Mouse (Mus musculus): Measurements from ENCODE around the gene Phospho2. TPM values are rescaled to one million over a fixed set of nuclear protein-coding genes. Genes with fewer than 3 reads are reported as not detected.
"Not testable (repeated sequence)": the region's sequence is repeated elsewhere in the genome, so short reads cannot be mapped to it uniquely, and the experiment has no call there.

Gene Phospho2
- total RNA-seq (2021): 10 to 100 TPM in 1 of 2 experiments, 1 to 10 TPM in 1; 9.2 to 10.5 TPM
- long read RNA-seq, experiment 1, transcript Phospho2-201 (4 exons, 2,260 nt): major isoform, 12 of 18 reads
- long read RNA-seq, experiment 1, partial matches to known transcripts: 0 of 18 reads
- long read RNA-seq, experiment 1, other reads (novel, unspliced or antisense): 2 of 18 reads
- long read RNA-seq, experiment 2, transcript Phospho2-201 (4 exons, 2,260 nt): major isoform, 18 of 21 reads
- long read RNA-seq, experiment 2, partial matches to known transcripts: 0 of 21 reads
- long read RNA-seq, experiment 2, other reads (novel, unspliced or antisense): 1 of 21 reads

DNA sequence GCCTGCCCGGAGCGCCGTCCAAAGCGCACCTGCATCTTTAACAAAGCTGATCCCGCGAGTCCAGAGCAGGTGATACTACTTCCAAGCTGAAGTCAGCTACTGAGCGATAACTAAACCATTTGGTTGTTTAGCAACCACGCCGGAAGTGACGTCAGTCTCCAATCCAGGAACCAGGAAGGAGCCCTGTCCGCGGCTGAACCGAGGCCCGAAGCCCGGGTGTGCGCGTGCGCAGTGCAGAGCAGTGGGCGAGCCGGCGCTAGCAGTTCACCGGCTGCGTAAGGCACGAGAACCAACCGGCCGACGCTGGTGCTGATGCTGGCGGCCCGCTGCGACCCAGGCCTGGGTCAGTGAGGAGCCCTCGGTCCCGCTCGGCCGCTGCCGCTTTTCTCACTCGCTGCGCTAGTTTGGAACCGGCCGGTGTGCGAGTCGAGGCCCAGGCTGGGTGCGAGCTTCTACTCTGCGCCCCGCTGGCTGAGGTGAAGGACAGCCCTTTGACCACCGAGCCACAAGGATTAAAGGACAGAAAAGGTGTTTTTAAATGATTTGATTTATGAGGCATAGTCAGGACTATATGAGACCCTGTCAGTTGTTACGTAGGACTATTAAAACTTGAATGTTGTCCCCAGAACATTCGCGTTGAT, at the start of gene Phospho2, which contains the start of gene Ccdc173:
Gene Phospho2 (plus strand): TSS at position 195 of the 641 bp plus-strand sequence.
Gene Ccdc173 (minus strand): TSS at position 147 of the 641 bp plus-strand sequence.
- DNase-seq: peak; percentile 99
- intact Hi-C loops (cut with DNase I; ENCODE audit: low total_unique reads): loop anchor here (10.0 kb wide), 1 partner anchor 155 kb away; no protein-coding TSS in a partner anchor

- intact Hi-C loops (cut with DNase I; ENCODE audit: low total_unique reads): no loop called here
- no peak for DNase-seq
These were observed 44.3 kb upstream of the Phospho2 start for GRCm38 (mm10) chr2:69745091-69745490.

GRCm38 (mm10) chr2:69760980-69761379, 28.4 kb upstream of the Phospho2 start:
- DNase-seq: no peak
- intact Hi-C loops (cut with DNase I; ENCODE audit: low total_unique reads): no loop called here

DNA sequence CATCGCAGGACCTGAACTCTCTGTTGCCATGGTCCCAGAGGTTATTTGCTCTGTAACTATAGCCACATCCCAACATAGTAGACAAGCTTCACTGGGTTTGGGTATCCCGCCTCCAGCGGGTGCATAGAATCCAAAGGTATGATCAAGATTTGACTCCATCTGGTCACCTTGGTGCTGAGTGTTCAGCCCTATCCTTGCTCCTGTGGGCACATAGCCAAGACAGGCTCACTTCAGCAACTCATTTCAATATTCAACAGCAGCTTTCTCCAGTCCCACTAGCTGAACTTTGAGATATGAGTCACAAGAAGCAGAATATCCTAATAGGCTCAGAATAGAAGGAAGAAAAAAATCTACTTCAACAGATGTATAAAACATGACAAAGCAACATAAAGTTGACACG, 26.1 kb upstream of the Phospho2 start:
- intact Hi-C loops (cut with DNase I; ENCODE audit: low total_unique reads): no loop called here
- DNase-seq: no peak

DNA sequence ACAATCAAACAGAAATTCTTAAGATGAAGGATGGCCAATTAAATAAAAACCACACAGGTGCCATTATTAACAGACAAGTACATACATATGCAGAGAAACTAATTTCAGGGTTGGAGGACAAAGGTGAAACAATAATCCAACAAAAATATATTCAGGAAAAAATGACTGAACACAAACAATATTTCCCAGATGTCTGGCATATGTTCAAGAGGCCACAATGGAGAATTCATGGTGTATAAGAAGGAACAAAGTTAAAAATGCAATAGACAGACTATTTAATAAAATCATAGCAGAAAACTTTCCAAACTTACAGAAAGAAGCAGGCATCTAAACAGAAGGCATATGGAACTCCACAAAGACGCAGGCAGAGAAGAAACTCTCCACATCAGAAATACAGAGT, 24.7 kb upstream of the Phospho2 start:
- no peak for DNase-seq

GRCm38 (mm10) chr2:69773331-69773730, 16.1 kb upstream of the Phospho2 start:
- intact Hi-C loops (cut with DNase I; ENCODE audit: low total_unique reads): no loop called here

More for the DNA sequence above, 24.7 kb upstream of the Phospho2 start:
- intact Hi-C loops (cut with DNase I; ENCODE audit: low total_unique reads): no loop called here

GRCm38 (mm10) chr2:69777985-69778835, 11.2 kb upstream of the Phospho2 start:
- DNase-seq: no peak
- intact Hi-C loops (cut with DNase I; ENCODE audit: low total_unique reads): no loop called here

More at GRCm38 (mm10) chr2:69773331-69773730, 16.1 kb upstream of the Phospho2 start:
- no peak for DNase-seq

GRCm38 (mm10) chr2:69778836-69779177, 10.6 kb upstream of the Phospho2 start:
- intact Hi-C loops (cut with DNase I; ENCODE audit: low total_unique reads): no loop called here
- DNase-seq: no peak

DNA sequence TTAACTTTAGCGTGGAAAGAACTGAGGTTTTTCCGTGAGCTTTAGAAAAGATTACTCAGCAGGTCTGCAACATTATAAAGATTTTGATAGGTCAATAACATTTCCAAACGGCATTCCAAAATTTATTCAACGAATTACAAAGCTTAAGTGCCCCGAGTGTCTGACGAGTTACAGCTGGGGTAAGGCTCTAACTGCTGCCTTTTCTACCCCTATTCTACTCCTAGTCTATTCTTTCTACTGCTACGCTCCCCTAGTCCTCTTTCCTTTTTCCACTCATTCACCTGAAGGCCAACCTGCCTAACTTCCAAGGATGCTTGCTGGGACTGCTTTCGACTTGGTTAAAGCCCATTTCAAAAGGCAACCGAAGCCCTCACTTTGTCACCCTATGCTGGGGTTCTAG, 449 bp upstream of the Phospho2 start:
- DNase-seq: no peak
- intact Hi-C loops (cut with DNase I; ENCODE audit: low total_unique reads): loop anchor here (10.0 kb wide), 1 partner anchor 154 kb away; no protein-coding TSS in a partner anchor

DNA sequence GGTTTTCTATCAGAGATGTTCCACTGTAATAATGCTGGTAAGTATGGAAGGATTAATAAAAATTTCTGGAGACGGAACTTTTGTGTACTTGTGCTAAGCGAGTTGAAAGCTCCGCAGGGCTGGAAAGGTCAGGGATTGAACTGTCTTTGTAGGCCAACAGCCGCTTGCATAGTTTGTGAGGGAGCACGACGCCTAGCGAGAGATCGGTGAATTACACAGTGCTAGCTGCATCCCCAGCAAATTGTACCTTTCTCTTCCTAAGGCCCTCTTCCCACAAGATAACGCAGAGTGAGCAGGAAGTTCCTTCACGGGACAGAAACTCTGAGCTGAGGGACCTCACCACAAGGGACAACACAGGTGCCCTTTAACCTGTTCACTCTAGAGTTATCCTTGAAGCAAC, 862 bp downstream of the Phospho2 start:
- peak; percentile 79 for DNase-seq
- intact Hi-C loops (cut with DNase I; ENCODE audit: low total_unique reads): no loop called here

- no peak for DNase-seq
- intact Hi-C loops (cut with DNase I; ENCODE audit: low total_unique reads): no loop called here
These were observed 1.3 kb downstream of the Phospho2 start for GRCm38 (mm10) chr2:69790722-69791121.

DNA sequence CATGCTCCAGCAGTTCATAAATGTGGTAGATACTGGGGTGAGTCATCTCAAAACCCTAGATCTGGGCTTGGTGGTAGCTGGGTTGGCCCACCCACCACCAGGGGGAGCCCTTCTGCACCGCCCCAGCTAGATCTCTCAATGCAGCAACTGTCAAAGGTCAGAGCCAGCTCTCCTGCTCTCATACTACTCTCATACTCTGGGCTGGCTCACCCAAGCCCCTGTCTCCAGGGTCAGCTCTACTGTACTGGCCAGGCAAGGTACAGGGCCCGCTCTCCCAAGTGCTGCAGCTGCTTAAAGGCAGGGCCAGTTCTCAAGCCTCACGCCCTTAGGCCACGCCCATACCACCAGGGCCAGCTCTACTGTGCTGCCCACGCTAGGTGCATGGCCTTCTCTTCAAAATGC, 13.5 kb downstream of the Phospho2 start:
- DNase-seq: peak; percentile 71
- intact Hi-C loops (cut with DNase I; ENCODE audit: low total_unique reads): no loop called here

GRCm38 (mm10) chr2:69803756-69804155, 14.3 kb downstream of the Phospho2 start:
- no peak for DNase-seq
- intact Hi-C loops (cut with DNase I; ENCODE audit: low total_unique reads): no loop called here

DNA sequence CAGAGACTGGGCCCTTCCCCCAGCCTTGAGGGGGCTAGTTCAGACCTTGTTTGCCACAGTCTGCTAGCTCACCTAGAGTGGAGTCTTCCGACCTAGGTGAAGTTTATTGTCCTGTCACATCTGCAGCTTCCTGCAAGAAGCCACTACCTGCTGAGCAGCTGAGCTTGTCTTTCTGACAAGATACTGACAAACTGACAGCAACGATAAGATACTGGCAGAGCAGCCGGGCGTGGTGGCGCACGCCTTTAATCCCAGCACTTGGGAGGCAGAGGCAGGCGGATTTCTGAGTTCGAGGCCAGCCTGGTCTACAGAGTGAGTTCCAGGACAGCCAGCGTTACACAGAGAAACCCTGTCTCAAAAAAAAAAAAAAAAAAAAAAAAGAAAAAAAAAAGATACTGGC, 15.2 kb downstream of the Phospho2 start:
- DNase-seq; intact Hi-C loops (cut with DNase I; ENCODE audit: low total_unique reads): not testable (repeated sequence)

DNA sequence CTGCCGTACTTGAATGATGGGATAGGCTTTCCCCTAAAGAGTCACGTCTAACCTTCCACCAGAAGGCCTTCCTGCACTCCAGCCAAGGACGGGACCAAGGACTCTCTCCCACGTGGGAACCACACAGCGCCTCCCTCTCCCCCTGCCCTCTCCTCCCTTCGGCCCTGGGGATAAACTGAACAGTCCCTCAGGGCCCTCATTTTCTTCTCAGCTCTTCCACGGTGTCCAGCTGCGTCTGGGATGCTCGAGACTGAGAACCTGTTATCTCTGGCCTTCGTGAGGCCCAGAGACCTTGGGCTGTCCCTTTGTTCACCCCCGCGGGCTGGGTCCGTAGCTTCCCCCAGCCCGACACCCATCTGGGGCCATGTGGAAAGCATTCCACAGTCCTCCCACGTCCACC, 20.7 kb downstream of the Phospho2 start:
- intact Hi-C loops (cut with DNase I; ENCODE audit: low total_unique reads): no loop called here
- DNase-seq: no peak

DNA sequence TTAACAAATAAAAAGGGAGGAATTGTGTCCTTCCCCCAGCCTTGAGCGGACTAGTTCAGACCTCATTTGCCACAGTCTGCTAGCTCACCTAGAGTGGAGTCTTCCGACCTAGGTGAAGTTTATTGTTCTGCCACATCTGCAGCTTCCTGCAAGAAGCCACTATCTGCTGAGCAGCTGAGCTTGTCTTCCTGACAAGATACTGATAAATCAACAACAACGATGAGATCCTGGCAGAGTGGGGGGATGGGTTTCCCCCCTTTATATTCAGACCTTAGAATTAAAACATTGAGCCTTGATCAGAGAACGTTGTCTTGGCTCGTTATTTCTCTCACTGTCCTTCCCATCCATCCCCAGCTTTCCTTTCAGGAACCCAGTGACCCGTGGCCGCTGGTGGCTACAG, 21.9 kb downstream of the Phospho2 start:
- intact Hi-C loops (cut with DNase I; ENCODE audit: low total_unique reads): not testable (repeated sequence)

GRCm38 (mm10) chr2:69816575-69816974, 27.2 kb downstream of the Phospho2 start:
- no peak for DNase-seq
- intact Hi-C loops (cut with DNase I; ENCODE audit: low total_unique reads): no loop called here

More for the DNA sequence above, 21.9 kb downstream of the Phospho2 start:
- not testable (repeated sequence) for DNase-seq

DNA sequence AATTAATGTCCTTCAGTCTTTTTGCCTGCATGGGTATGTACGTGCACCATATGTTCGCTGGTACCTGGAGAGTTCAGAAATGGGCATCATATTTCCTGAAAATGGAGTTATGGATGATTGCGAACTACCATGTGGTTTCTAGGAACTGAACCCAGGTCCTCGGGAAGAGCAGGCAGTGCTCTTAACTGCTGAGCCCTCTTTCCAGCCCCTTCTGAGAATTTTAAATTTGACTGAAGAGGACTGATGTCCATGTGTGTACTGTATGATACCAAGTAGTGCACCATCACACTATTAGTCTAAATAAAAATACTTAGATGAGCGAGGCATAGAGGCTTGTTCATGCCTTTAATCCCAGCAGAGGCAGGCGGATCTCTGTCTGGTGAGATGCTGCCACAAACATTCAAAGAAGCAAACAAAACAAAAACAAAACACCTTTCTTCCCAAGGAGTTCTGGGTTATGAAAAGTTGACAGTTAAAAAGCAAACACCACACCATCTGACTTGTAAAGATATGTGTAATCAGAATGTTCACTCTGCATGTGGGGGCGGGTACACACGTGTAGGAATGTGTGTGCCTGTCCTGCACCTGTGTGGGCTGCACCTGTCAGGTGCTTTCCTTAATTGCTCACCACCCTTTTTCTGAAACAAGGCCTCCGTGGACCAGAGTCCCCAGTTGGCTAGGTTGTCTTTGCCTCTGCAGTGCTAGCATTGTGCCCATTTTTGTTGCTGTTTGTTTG, 29.1 kb downstream of the Phospho2 start:
- intact Hi-C loops (cut with DNase I; ENCODE audit: low total_unique reads): no loop called here

DNA sequence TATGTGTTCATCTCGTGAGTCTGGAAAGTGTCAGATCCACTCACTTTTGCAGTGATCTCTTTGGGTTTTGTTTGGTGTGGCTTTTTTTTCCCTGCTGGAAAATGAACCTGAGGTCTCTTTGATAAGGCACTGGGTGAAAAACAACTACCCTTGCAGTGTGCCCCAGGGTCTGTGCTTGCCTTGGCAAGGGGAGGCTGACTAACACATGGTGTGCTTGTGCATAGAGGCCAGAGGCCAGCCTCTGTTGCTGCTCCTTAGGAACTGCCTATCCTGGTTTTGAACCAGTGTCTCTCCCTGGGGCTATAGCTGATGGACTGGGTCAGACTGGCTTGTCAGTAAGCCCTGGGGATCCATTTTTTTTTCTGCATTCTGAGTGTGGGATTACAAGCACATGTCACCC, 30.8 kb downstream of the Phospho2 start:
- intact Hi-C loops (cut with DNase I; ENCODE audit: low total_unique reads): no loop called here
- no peak for DNase-seq

More for the DNA sequence above, 29.1 kb downstream of the Phospho2 start:
- no peak for DNase-seq
